Mouse (Mus musculus) lung, postnatal 0 days (tissue): Measurements from ENCODE around the gene Ctnna2.

Source experiments
- CTCF ChIP-seq: IDR thresholded peaks from 2 replicates; pipeline ENCODE4 v1.5.1; 2016; ENCODE audit warnings: antibody characterized with exemption, mild to moderate bottlenecking
- EP300 ChIP-seq: IDR thresholded peaks from 2 replicates; pipeline ENCODE4 v1.6.1; 2016; ENCODE audit warnings: antibody characterized with exemption, mild to moderate bottlenecking, control low read depth

DNA sequence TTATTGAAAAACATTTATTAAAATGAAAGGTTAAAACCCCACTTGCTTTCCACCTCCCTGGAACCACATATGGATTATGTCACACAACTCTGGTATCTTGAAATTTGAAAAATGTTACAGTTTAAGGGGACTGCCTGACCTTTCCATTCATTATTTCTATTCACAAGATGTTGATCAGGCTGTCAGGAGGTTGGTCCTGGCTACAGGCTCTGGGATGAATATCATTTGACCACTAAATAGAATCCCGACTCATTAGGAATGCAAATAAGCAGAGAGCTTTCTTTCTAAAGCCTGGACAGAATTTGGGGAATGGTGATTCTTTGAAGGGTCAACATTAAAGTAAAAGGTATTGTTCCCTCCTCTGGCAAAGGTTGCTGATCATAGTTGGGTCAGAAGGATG, 931.9 kb downstream of the Ctnna2 start:
- no peak for TF ChIP-seq CTCF
- no peak for TF ChIP-seq EP300
